Mouse (Mus musculus): ENCODE measurements around the gene Tfip11. TPM values are rescaled to one million over a fixed set of nuclear protein-coding genes. Genes with fewer than 3 reads are reported as not detected.

Gene Tfip11
- total RNA-seq, 2 experiments from 2014 or later, result 12.0 to 13.2 TPM

- DNase-seq, result no peak
- intact Hi-C loops (cut with DNase I; ENCODE audit: low total_unique reads), result no loop called here
Measured at GRCm38 (mm10) chr5:112346211-112346965, 20.2 kb downstream of the Tfip11 start.

- no peak for DNase-seq
- intact Hi-C loops (cut with DNase I; ENCODE audit: low total_unique reads), result no loop called here
Measured at GRCm38 (mm10) chr5:112349169-112349568, 23.0 kb downstream of the Tfip11 start.

GRCm38 (mm10) chr5:112355493-112355892, 29.3 kb downstream of the Tfip11 start:
- DNase-seq, result no peak
- intact Hi-C loops (cut with DNase I; ENCODE audit: low total_unique reads), result no loop called here

- DNase-seq, result no peak
- intact Hi-C loops (cut with DNase I; ENCODE audit: low total_unique reads), result no loop called here
Measured at GRCm38 (mm10) chr5:112355910-112356309, 29.8 kb downstream of the Tfip11 start, which contains the start of gene Gm6583. TSS of gene Gm6583 (minus strand) at chr5:112356033.

- DNase-seq, result no peak
- intact Hi-C loops (cut with DNase I; ENCODE audit: low total_unique reads), result no loop called here
Measured at GRCm38 (mm10) chr5:112356322-112356721, 30.2 kb downstream of the Tfip11 start.

GRCm38 (mm10) chr5:112359520-112359919, 33.4 kb downstream of the Tfip11 start:
- DNase-seq, result no peak
- intact Hi-C loops (cut with DNase I; ENCODE audit: low total_unique reads), result no loop called here

- DNase-seq, result no peak
- intact Hi-C loops (cut with DNase I; ENCODE audit: low total_unique reads), result no loop called here
Measured at GRCm38 (mm10) chr5:112360077-112360476, 33.9 kb downstream of the Tfip11 start.

GRCm38 (mm10) chr5:112364184-112364797, 38.1 kb downstream of the Tfip11 start:
- intact Hi-C loops (cut with DNase I; ENCODE audit: low total_unique reads), result no loop called here
- DNase-seq, result no peak

- intact Hi-C loops (cut with DNase I; ENCODE audit: low total_unique reads), result no loop called here
- no peak for DNase-seq
Measured at GRCm38 (mm10) chr5:112366879-112367278, 40.7 kb downstream of the Tfip11 start.

- DNase-seq, result no peak
- intact Hi-C loops (cut with DNase I; ENCODE audit: low total_unique reads), result no loop called here
Measured at GRCm38 (mm10) chr5:112367338-112367737, 41.2 kb downstream of the Tfip11 start.

- intact Hi-C loops (cut with DNase I; ENCODE audit: low total_unique reads), result no loop called here
Measured at GRCm38 (mm10) chr5:112367929-112368328, 41.8 kb downstream of the Tfip11 start.

GRCm38 (mm10) chr5:112368666-112369065, 42.5 kb downstream of the Tfip11 start:
- no peak for DNase-seq
- intact Hi-C loops (cut with DNase I; ENCODE audit: low total_unique reads), result no loop called here

More at GRCm38 (mm10) chr5:112367929-112368328, 41.8 kb downstream of the Tfip11 start:
- DNase-seq, result no peak

GRCm38 (mm10) chr5:112369326-112369725, 43.2 kb downstream of the Tfip11 start:
- intact Hi-C loops (cut with DNase I; ENCODE audit: low total_unique reads), result no loop called here
- DNase-seq, result no peak

GRCm38 (mm10) chr5:112370236-112370813, 44.2 kb downstream of the Tfip11 start:
- intact Hi-C loops (cut with DNase I; ENCODE audit: low total_unique reads), result no loop called here
- no peak for DNase-seq

- intact Hi-C loops (cut with DNase I; ENCODE audit: low total_unique reads), result no loop called here
- DNase-seq, result no peak
Measured at GRCm38 (mm10) chr5:112371933-112372332, 45.8 kb downstream of the Tfip11 start.

GRCm38 (mm10) chr5:112376111-112376510, 50.0 kb downstream of the Tfip11 start:
- no peak for DNase-seq
- intact Hi-C loops (cut with DNase I; ENCODE audit: low total_unique reads), result no loop called here

GRCm38 (mm10) chr5:112377380-112377779, 51.2 kb downstream of the Tfip11 start:
- intact Hi-C loops (cut with DNase I; ENCODE audit: low total_unique reads), result no loop called here
- DNase-seq, result no peak

GRCm38 (mm10) chr5:112378716-112379115, 52.6 kb downstream of the Tfip11 start:
- intact Hi-C loops (cut with DNase I; ENCODE audit: low total_unique reads), result no loop called here
- no peak for DNase-seq

- DNase-seq, result no peak
- intact Hi-C loops (cut with DNase I; ENCODE audit: low total_unique reads), result no loop called here
Measured at GRCm38 (mm10) chr5:112381154-112381553, 55.0 kb downstream of the Tfip11 start.

GRCm38 (mm10) chr5:112382042-112382441, 55.9 kb downstream of the Tfip11 start:
- DNase-seq, result no peak
- intact Hi-C loops (cut with DNase I; ENCODE audit: low total_unique reads), result no loop called here

Measured in gastrocnemius, postnatal 14 days (tissue).